Mouse (Mus musculus) kidney, embryonic 14.5 days (tissue): ENCODE results near the gene Cacnb4. TPM values are rescaled to one million over a fixed set of nuclear protein-coding genes. Genes with fewer than 3 reads are reported as not detected.

Experiments
- ATAC-seq: fragments of 200-750 bp; cut with Nextera tagmentation; 2 replicates; pipeline ENCODE4 v1.8.0; 2017; ENCODE audit warnings: moderate number of reproducible peaks, mild to moderate bottlenecking, moderate TSS enrichment, moderate library complexity; ENCODE audit not compliant: low FRiP score, low TSS enrichment
- H3K27ac ChIP-seq: fragments of 300-500 bp; sonication (generic); 2 replicates; pipeline ENCODE4 v1.5.1; 2014; ENCODE audit warnings: low read depth, mild to moderate bottlenecking, low read length, moderate library complexity, mixed read lengths
- H3K27me3 ChIP-seq: fragments of 300-500 bp; sonication (generic); 2 replicates; pipeline ENCODE4 v1.6.1; 2014; ENCODE audit warnings: mild to moderate bottlenecking, low read length; ENCODE audit not compliant: control insufficient read depth, insufficient read depth
- H3K36me3 ChIP-seq: fragments of 300-500 bp; sonication (generic); 2 replicates; pipeline ENCODE4 v1.6.1; 2014; ENCODE audit warnings: low read length, mixed read lengths; ENCODE audit not compliant: control insufficient read depth, insufficient read depth
- H3K4me1 ChIP-seq: fragments of 300-500 bp; sonication (generic); 2 replicates; pipeline ENCODE4 v1.6.1; 2014; ENCODE audit warnings: low read length, mixed read lengths; ENCODE audit not compliant: control insufficient read depth, insufficient read depth
- H3K4me2 ChIP-seq: fragments of 300-500 bp; sonication (generic); replicated peaks from 2 replicates; pipeline ENCODE4 v1.6.1; 2014; ENCODE audit warnings: low read depth, mild to moderate bottlenecking, low read length
- H3K4me3 ChIP-seq: fragments of 300-500 bp; sonication (generic); 2 replicates; pipeline ENCODE4 v1.5.1; 2014; ENCODE audit warnings: mild to moderate bottlenecking, low read length
- H3K9ac ChIP-seq: fragments of 300-500 bp; sonication (generic); 2 replicates; pipeline ENCODE4 v1.6.1; 2014; ENCODE audit warnings: low read depth, mild to moderate bottlenecking, low read length, moderate library complexity
- H3K9me3 ChIP-seq: fragments of 300-500 bp; sonication (generic); 2 replicates; pipeline ENCODE4 v1.6.1; 2016; ENCODE audit warnings: low read length; ENCODE audit not compliant: control insufficient read depth
- WGBS: fragments of 180-500 bp; shearing (Covaris S2); extraction: QIAGEN DNeasy Blood & Tissue Kit; methylation state at CpG from one replicate; pipeline ENCODE4 v1.1.7; 2014; 5-methylcytosine and 5-hydroxymethylcytosine counted together
- polyA plus RNA-seq: library from polyadenylated mRNA; unstranded; fragments of >200 nt; fragmentation: Nextera tagmentation; extraction: Ambion mirVana; gene quantifications from 2 replicates; pipeline ENCODE4 v1.2.1, GENCODE M21; 2014

Cacnb4 gene
- polyA plus RNA-seq, 1 experiment from 2014 or later, result 4.3 TPM

DNA sequence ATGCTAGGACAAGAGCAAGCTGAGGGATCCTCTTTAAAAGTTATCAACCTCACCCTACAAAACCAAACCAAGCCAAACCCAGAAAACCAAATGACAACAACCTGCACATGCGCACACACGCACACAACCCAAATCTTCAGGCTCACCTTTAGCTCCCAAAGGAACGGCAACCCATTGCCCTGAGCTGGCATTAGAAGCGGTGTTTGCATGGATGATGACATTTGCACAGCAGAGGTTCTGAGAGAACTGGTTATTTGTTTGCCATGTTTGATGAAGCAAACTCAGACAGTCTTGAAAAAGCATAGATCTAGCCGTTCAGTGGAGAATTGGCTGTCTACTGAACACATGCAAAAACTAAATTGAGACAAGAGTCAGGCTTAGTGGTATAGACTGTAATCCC is 198.1 kb downstream of the Cacnb4 start:
- ATAC-seq, result no peak
- H3K4me3 ChIP-seq, result no peak overlapping the region
- H3K27ac ChIP-seq, result no peak overlapping the region
- no peaks in the 10 kb centered on the region for H3K9me3 ChIP-seq
- H3K4me1 ChIP-seq, result no peaks in the 10 kb centered on the region; the same call in 1 of the 2 replicates
- H3K27me3 ChIP-seq, result no peaks in the 10 kb centered on the region
- 95% methylated on average over 5 of the region's 5 CpGs for WGBS
- no peak overlapping the region for H3K4me2 ChIP-seq
- no peaks in the 10 kb centered on the region for H3K36me3 ChIP-seq
- H3K9ac ChIP-seq, result no peak overlapping the region

DNA sequence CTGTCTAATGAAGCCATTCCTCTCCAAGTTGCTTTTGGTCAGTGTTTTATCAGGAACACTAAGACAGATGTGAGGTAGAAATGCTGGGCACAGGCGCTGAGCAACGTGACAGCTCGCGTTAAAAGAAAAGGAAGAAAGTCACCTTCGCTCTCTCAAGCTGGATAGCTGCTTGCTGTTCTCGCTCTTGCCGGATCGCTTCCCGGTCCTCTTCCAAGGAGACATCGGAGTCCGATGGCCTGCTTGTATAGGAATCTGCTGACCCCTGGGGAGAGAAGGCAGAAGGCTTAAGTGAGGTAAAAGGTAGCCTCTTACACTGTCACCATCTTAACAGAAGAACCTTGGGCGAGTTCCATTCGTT is 199.1 kb downstream of the Cacnb4 start:
- ATAC-seq, result no peak

DNA sequence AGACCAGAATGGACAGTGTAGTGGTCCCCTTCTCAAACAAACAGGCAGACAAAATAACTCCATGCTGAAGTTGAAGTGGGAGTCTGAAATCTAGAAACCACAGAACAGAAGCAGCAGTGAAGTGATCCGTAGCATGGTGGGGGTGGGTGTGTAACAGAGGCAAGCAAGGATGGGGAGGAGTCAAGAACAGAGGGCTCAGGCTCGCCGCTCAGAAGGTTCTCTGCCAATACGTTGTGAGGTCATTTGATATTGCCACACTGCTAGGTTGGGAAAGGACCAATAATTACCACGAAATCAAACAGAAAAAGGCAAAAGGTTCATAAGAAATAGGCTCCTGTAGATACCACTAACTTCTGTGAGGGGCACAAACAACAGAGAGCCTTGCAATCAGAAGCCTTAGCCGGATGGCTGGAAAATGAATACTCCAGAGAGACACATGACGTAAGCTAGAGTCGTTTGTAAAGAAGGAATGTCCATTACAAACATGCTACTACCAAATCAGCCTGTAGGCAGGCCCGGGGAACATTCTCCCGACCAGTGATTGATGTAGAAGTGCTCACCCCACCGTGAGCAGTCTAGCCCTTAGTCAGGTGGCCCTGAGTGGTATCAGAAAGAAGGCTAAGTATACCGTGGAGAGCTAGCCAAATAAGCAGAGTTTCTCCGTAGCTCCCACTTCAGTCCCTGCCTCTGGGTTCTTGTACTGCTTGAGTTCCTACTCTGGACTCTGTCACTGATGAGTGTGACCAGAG is 199.7 kb downstream of the Cacnb4 start:
- Histone ChIP-seq H3K36me3 (no peaks in the 10 kb centered on the region), H3K4me1 (no peaks in the 10 kb centered on the region; the same call in 1 of the 2 replicates), H3K4me2 (no peak overlapping the region), H3K9ac (no peak overlapping the region), H3K27ac (no peak overlapping the region), H3K27me3 (no peaks in the 10 kb centered on the region), H3K9me3 (no peaks in the 10 kb centered on the region), H3K4me3 (no peak overlapping the region)
- peak; percentile 79 for ATAC-seq
- WGBS, result 43% methylated on average over 13 of the region's 13 CpGs

More for the DNA sequence above, 199.1 kb downstream of the Cacnb4 start:
- no peaks in the 10 kb centered on the region; the same call in 1 of the 2 replicates for H3K4me1 ChIP-seq
- no peak overlapping the region for H3K9ac ChIP-seq
- no peaks in the 10 kb centered on the region for H3K27me3 ChIP-seq
- no peaks in the 10 kb centered on the region for H3K9me3 ChIP-seq
- no peak overlapping the region for H3K4me2 ChIP-seq
- no peak overlapping the region for H3K4me3 ChIP-seq
- no peak overlapping the region for H3K27ac ChIP-seq
- no peaks in the 10 kb centered on the region for H3K36me3 ChIP-seq
- 93% methylated on average over 13 of the region's 13 CpGs for WGBS

DNA sequence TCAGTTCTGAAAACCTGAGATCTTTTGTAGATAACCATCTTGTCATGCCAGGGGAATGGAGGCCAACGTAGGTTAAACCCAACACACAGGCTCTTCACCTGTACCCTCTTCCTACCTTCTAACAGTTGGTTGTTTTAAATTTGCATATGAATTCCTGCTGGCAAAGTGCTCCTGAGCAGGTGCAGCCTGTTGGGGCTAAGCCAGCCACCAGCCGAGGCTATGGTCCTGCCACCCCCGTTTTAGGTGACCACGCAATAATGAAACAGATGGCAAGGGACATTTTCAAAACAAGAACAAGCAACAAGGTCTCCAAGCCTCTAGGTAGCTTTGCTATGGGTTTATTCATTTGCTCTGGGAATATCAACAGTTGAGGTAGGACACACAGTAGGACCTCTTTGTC is 200.8 kb downstream of the Cacnb4 start:
- no peaks in the 10 kb centered on the region for H3K9me3 ChIP-seq
- no peak for ATAC-seq
- no peak overlapping the region for H3K9ac ChIP-seq
- no peaks in the 10 kb centered on the region for H3K27me3 ChIP-seq
- no peak overlapping the region for H3K4me2 ChIP-seq
- 95% methylated on average over 4 of the region's 4 CpGs for WGBS
- no peak overlapping the region for H3K27ac ChIP-seq
- H3K4me3 ChIP-seq, result no peak overlapping the region
- no peaks in the 10 kb centered on the region; the same call in 1 of the 2 replicates for H3K4me1 ChIP-seq
- H3K36me3 ChIP-seq, result no peaks in the 10 kb centered on the region

GRCm38 (mm10) chr2:52474570-52474969 is 202.1 kb downstream of the Cacnb4 start:
- ATAC-seq, result no peak
- no peak overlapping the region for H3K4me2 ChIP-seq
- H3K9ac ChIP-seq, result no peak overlapping the region
- no peak overlapping the region for H3K4me3 ChIP-seq
- WGBS, result 92% methylated on average over 11 of the region's 11 CpGs
- H3K36me3 ChIP-seq, result no peaks in the 10 kb centered on the region
- H3K27me3 ChIP-seq, result no peaks in the 10 kb centered on the region
- no peak overlapping the region for H3K27ac ChIP-seq
- no peaks in the 10 kb centered on the region; the same call in 1 of the 2 replicates for H3K4me1 ChIP-seq
- H3K9me3 ChIP-seq, result no peaks in the 10 kb centered on the region

GRCm38 (mm10) chr2:52471545-52472291 is 204.9 kb downstream of the Cacnb4 start:
- no peak overlapping the region for H3K27ac ChIP-seq
- 28% methylated on average over 4 of the region's 4 CpGs for WGBS
- H3K4me2 ChIP-seq, result no peak overlapping the region

GRCm38 (mm10) chr2:52470044-52470560 is 206.5 kb downstream of the Cacnb4 start:
- WGBS, result 88% methylated on average over 4 of the region's 4 CpGs
- H3K36me3 ChIP-seq, result no peaks in the 10 kb centered on the region
- no peak overlapping the region for H3K9ac ChIP-seq
- H3K9me3 ChIP-seq, result no peaks in the 10 kb centered on the region
- no peak overlapping the region for H3K4me2 ChIP-seq
- no peaks in the 10 kb centered on the region for H3K4me1 ChIP-seq
- ATAC-seq, result no peak
- H3K4me3 ChIP-seq, result no peak overlapping the region
- H3K27me3 ChIP-seq, result no peaks in the 10 kb centered on the region
- no peak overlapping the region for H3K27ac ChIP-seq

More at GRCm38 (mm10) chr2:52471545-52472291, 204.9 kb downstream of the Cacnb4 start:
- H3K9me3 ChIP-seq, result no peaks in the 10 kb centered on the region
- H3K9ac ChIP-seq, result no peak overlapping the region
- no peaks in the 10 kb centered on the region for H3K27me3 ChIP-seq
- no peaks in the 10 kb centered on the region; the same call in 1 of the 2 replicates for H3K4me1 ChIP-seq
- H3K36me3 ChIP-seq, result no peaks in the 10 kb centered on the region
- no peak overlapping the region for H3K4me3 ChIP-seq
- peak; percentile 46; the same call in 1 of the 2 replicates for ATAC-seq

GRCm38 (mm10) chr2:52467629-52468028 is 209.0 kb downstream of the Cacnb4 start:
- Histone ChIP-seq H3K9me3 (no peaks in the 10 kb centered on the region), H3K9ac (no peak overlapping the region), H3K4me2 (no peak overlapping the region), H3K27me3 (no peaks in the 10 kb centered on the region), H3K27ac (no peak overlapping the region), H3K36me3 (no peaks in the 10 kb centered on the region), H3K4me3 (no peak overlapping the region), H3K4me1 (no peaks in the 10 kb centered on the region)
- WGBS, result 68% methylated on average over 6 of the region's 6 CpGs
- no peak for ATAC-seq
